In genomic region chr1:131606719-131607118, GRCm38 (mm10) we compare ENCODE assay signal across 38 mouse cellular contexts. TPM values are rescaled to one million over a fixed set of nuclear protein-coding genes. Genes with fewer than 3 reads are reported as not detected.
"Had no signal": no experiment of that assay in that cellular context is flagged by ENCODE, and none has a peak within 500 bp of the region (broad histone marks: within the 10 kb centered on the region; RNA-seq: fewer than 3 reads in every experiment).

No protein-coding gene starts in this region.

- DNase-seq: gastrocnemius, postnatal 14 days; gastrocnemius, postnatal 36 days; heart, adult 18-20 months; heart, postnatal 10 days; heart, postnatal 4 days; kidney, adult 2 months; kidney, adult 9 months; kidney, postnatal 14 days; kidney, postnatal 36 days; layer of hippocampus, adult 9-11 months; layer of hippocampus, postnatal 36 days; left cerebral cortex, postnatal 4 days had no signal

- H3K36me3 ChIP-seq: heart, embryonic 10.5 days; heart, embryonic 12.5 days; hindbrain, embryonic 13.5 days; hindbrain, embryonic 15.5 days; kidney, embryonic 15.5 days; limb, embryonic 13.5 days; limb, embryonic 15.5 days; liver, embryonic 12.5 days had no signal

- H3K27me3 ChIP-seq: heart, embryonic 12.5 days; hindbrain, embryonic 13.5 days; hindbrain, embryonic 15.5 days; kidney, embryonic 15.5 days; limb, embryonic 13.5 days; limb, embryonic 15.5 days had no signal

- H3K9ac ChIP-seq: heart, embryonic 12.5 days; hindbrain, embryonic 13.5 days; hindbrain, embryonic 15.5 days; kidney, embryonic 15.5 days; limb, embryonic 13.5 days; limb, embryonic 15.5 days; liver, embryonic 12.5 days had no signal

- H3K4me1 ChIP-seq: heart, embryonic 10.5 days; heart, embryonic 12.5 days; hindbrain, embryonic 13.5 days; hindbrain, embryonic 15.5 days; kidney, embryonic 15.5 days; limb, embryonic 13.5 days; limb, embryonic 15.5 days; liver, embryonic 12.5 days had no signal

- H3K4me3 ChIP-seq: heart, embryonic 10.5 days; heart, embryonic 12.5 days; hindbrain, embryonic 13.5 days; hindbrain, embryonic 15.5 days; kidney, embryonic 15.5 days; limb, embryonic 13.5 days; limb, embryonic 15.5 days; liver, embryonic 12.5 days had no signal

- H3K9me3 ChIP-seq: heart, embryonic 10.5 days; heart, embryonic 12.5 days; hindbrain, embryonic 13.5 days; hindbrain, embryonic 15.5 days; kidney, embryonic 15.5 days; limb, embryonic 13.5 days; limb, embryonic 15.5 days; liver, embryonic 12.5 days had no signal

- ATAC-seq: hindbrain, postnatal 0 days; intestine, postnatal 0 days; liver, embryonic 12.5 days had no signal

- H3K27ac ChIP-seq: heart, embryonic 10.5 days; hindbrain, embryonic 13.5 days; hindbrain, embryonic 15.5 days; hindbrain, postnatal 0 days; kidney, embryonic 15.5 days; kidney, postnatal 0 days; limb, embryonic 13.5 days; limb, embryonic 15.5 days; liver, embryonic 12.5 days had no signal

- H3K4me2 ChIP-seq: heart, embryonic 12.5 days; hindbrain, embryonic 13.5 days; hindbrain, embryonic 15.5 days; kidney, embryonic 15.5 days; limb, embryonic 13.5 days; limb, embryonic 15.5 days; liver, embryonic 12.5 days had no signal

RNA-seq across cellular contexts. Expression of gene Avpr1b, which starts 7.7 kb away (rescaled TPM):
- total RNA-seq: gastrocnemius, adult 18-20 months; gastrocnemius, adult 8-10 months; gastrocnemius, postnatal 14 days; gastrocnemius, postnatal 36 days; heart, adult 18-20 months; heart, adult 8-10 months; heart, postnatal 10 days; heart, postnatal 25 days; heart, postnatal 4 days; hindbrain, postnatal 0 days; left cerebral cortex, adult 18-20 months; left cerebral cortex, adult 8-10 months; left cerebral cortex, postnatal 25 days; left cerebral cortex, postnatal 4 days; liver, adult 2 months had no signal
- polyA plus RNA-seq: gonadal fat pad, adult 2 months; heart, embryonic 10.5 days; heart, embryonic 12.5 days; heart, embryonic 14.5 days; heart, embryonic 16.5 days; hindbrain, embryonic 11.5 days; hindbrain, embryonic 13.5 days; hindbrain, embryonic 15.5 days; hindbrain, postnatal 0 days; intestine, embryonic 14.5 days; intestine, postnatal 0 days; kidney, adult 2 months; kidney, embryonic 15.5 days; kidney, postnatal 0 days; limb, embryonic 11.5 days; limb, embryonic 13.5 days; limb, embryonic 15.5 days; liver, adult 2 months; liver, embryonic 12.5 days had no signal

RNA-seq across cellular contexts. Expression of gene Ctse, which starts 31.4 kb away (rescaled TPM):
- total RNA-seq: gastrocnemius, adult 8-10 months; hindbrain, postnatal 0 days; layer of hippocampus, postnatal 14 days; layer of hippocampus, postnatal 36 days; left cerebral cortex, postnatal 25 days; liver, adult 2 months had no signal
- polyA plus RNA-seq: heart, embryonic 14.5 days; hindbrain, embryonic 13.5 days; hindbrain, embryonic 15.5 days; hindbrain, postnatal 0 days had no signal
